Mouse (Mus musculus) adrenal gland, adult 8-10 months (tissue): ENCODE measurements around the gene Bckdha. TPM values are rescaled to one million over a fixed set of nuclear protein-coding genes. Genes with fewer than 3 reads are reported as not detected.

Experiments used
- DNase-seq: peaks from one replicate; pipeline ENCODE4 v3.0.0; 2022
- total RNA-seq, 4 experiments: library from RNA; stranded (reverse); gene quantifications; 2 replicates each; pipeline ENCODE4 v1.2.4; 2022

The Bckdha gene
- total RNA-seq, 4 experiments from 2014 or later: 139 to 212 (median 169) TPM

- DNase-seq: no peak
Observed at GRCm38 (mm10) chr7:25611501-25611900, 47.3 kb downstream of the Bckdha start.

GRCm38 (mm10) chr7:25610056-25610455 lies 48.7 kb downstream of the Bckdha start:
- no peak for DNase-seq

- no peak for DNase-seq
Observed at GRCm38 (mm10) chr7:25607196-25607595, 51.6 kb downstream of the Bckdha start.

- DNase-seq: no peak
Observed at GRCm38 (mm10) chr7:25606625-25607063, 52.1 kb downstream of the Bckdha start.

GRCm38 (mm10) chr7:25601346-25601745 lies 57.4 kb downstream of the Bckdha start:
- no peak for DNase-seq

- DNase-seq: no peak
Observed at GRCm38 (mm10) chr7:25600666-25601065, 58.1 kb downstream of the Bckdha start.

GRCm38 (mm10) chr7:25599663-25600062 lies 59.1 kb downstream of the Bckdha start:
- DNase-seq: no peak

- no peak for DNase-seq
Observed at GRCm38 (mm10) chr7:25593859-25594258, 64.9 kb downstream of the Bckdha start.

- DNase-seq: no peak
Observed at GRCm38 (mm10) chr7:25591226-25591625, 67.6 kb downstream of the Bckdha start.

GRCm38 (mm10) chr7:25585351-25586204 lies 73.2 kb downstream of the Bckdha start:
- no peak for DNase-seq

GRCm38 (mm10) chr7:25584651-25585050 lies 74.1 kb downstream of the Bckdha start:
- no peak for DNase-seq

- DNase-seq: no peak
Observed at GRCm38 (mm10) chr7:25582301-25582810, 76.4 kb downstream of the Bckdha start.

Other genes with a start within 250 kb of the Bckdha start
- not detected for gene Cxcl17, start 246.1 kb downstream of the Bckdha start, total RNA-seq
- 10 to 100 TPM in 3 of 4 experiments, 1 to 10 TPM in 1; 8.5 to 24.4 (median 17.2) TPM for gene Ceacam1, start 181.4 kb downstream of the Bckdha start, total RNA-seq
- 1 to 10 TPM in 2 of 4 experiments, under 1 TPM in 2; 0.83 to 2.1 (median 1.4) TPM for gene Ceacam2, start 119.1 kb downstream of the Bckdha start, total RNA-seq
- gene Erich4, start 43.1 kb downstream of the Bckdha start, total RNA-seq: not detected
- 10 to 100 TPM; 27.8 to 36.7 (median 32.8) TPM for gene Dmac2, start 39.6 kb downstream of the Bckdha start, total RNA-seq
- 1 to 10 TPM; 3.8 to 7.0 (median 4.5) TPM for gene B3gnt8, start 32.3 kb downstream of the Bckdha start, total RNA-seq
- gene Exosc5, start 183 bp upstream of the Bckdha start, total RNA-seq: 10 to 100 TPM; 42.0 to 62.6 (median 51.4) TPM
- gene Tmem91, start 16.2 kb upstream of the Bckdha start, total RNA-seq: under 1 TPM in 1 of 4 experiments, not detected in 3; 0.77 TPM
- gene B9d2, start 21.8 kb upstream of the Bckdha start, total RNA-seq: 10 to 100 TPM; 17.7 to 27.0 (median 21.4) TPM
- gene Tgfb1, start 28.0 kb upstream of the Bckdha start, total RNA-seq: 10 to 100 TPM; 23.8 to 41.1 (median 32.4) TPM
- gene Ccdc97, start 60.1 kb upstream of the Bckdha start, total RNA-seq: 10 to 100 TPM; 51.3 to 63.7 (median 56.9) TPM
- 100 to 1,000 TPM in 3 of 4 experiments, 10 to 100 TPM in 1; 97.0 to 132 (median 119) TPM for gene Hnrnpul1, start 95.8 kb upstream of the Bckdha start, total RNA-seq
- 10 to 100 TPM; 51.4 to 73.8 (median 64.5) TPM for gene Axl, start 129.7 kb upstream of the Bckdha start, total RNA-seq
- gene Cyp2s1, start 157.9 kb upstream of the Bckdha start, total RNA-seq: 1 to 10 TPM; 2.3 to 4.2 (median 3.2) TPM
- gene Cyp2b10, start 238.6 kb upstream of the Bckdha start, total RNA-seq: 10 to 100 TPM in 1 of 4 experiments, 1 to 10 TPM in 3; 1.5 to 17.1 (median 2.3) TPM